29 mouse cellular contexts compared by ENCODE assay signal in the genomic region with DNA sequence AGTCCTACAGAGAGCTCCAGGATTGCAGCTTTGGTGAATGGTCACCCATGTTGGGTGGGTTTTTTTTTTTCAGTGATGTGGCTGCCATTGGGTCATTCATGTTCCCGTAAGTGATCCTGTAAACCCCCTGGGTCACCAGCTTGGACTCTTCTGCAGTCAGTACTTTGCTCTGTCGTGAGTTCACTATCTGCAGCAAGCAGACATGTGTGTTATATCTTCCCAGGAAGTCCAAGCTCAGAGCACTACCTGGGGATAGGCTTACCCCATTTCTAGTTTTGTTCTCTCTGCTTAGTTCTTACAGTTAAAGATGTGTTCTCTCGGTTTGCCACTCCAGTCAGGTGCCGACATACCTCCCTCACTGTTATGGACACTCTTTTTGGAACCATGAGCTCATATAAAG.
DNase-seq lines count a peak whose midpoint lies in the region; ATAC-seq and TF ChIP-seq lines count a peak whose summit lies in the region.
"Had no signal": no experiment of that assay in that cellular context is flagged by ENCODE, and none has a peak within 500 bp of the region (broad histone marks: within the 10 kb centered on the region; RNA-seq: fewer than 3 reads in every experiment).

No protein-coding gene starts in this region.

- no peak overlapping the region for H3K9ac ChIP-seq in forebrain, embryonic 11.5 days (ENCODE audit: low read length)
- H3K9ac ChIP-seq in forebrain, embryonic 15.5 days (replicated peaks) = no peak overlapping the region
- H3K9ac ChIP-seq in heart, embryonic 13.5 days = no peak overlapping the region
- H3K9ac ChIP-seq in heart, postnatal 0 days (replicated peaks; ENCODE audit: low read depth, low read length) = no peak overlapping the region
- H3K9ac ChIP-seq: embryonic facial prominence, embryonic 13.5 days; embryonic facial prominence, embryonic 15.5 days; forebrain, embryonic 13.5 days had no signal

- no peaks in the 10 kb centered on the region for H3K4me1 ChIP-seq in forebrain, embryonic 11.5 days (replicated peaks; ENCODE audit: control insufficient read depth, insufficient read depth, low read length)
- H3K4me1 ChIP-seq in forebrain, embryonic 15.5 days = peaks cover 7% of the 10 kb centered on the region
- H3K4me1 ChIP-seq in heart, embryonic 13.5 days = peaks cover 49% of the 10 kb centered on the region
- peaks cover 29% of the 10 kb centered on the region for H3K4me1 ChIP-seq in heart, postnatal 0 days (ENCODE audit: control insufficient read depth, insufficient read depth)

- peak; percentile 25 for DNase-seq in forebrain, embryonic 11.5 days (ENCODE audit: low spot score)
- no peak for DNase-seq in heart, postnatal 14 days
- no peak for DNase-seq in heart, postnatal 0 days (ENCODE audit: low spot score)
- DNase-seq in heart, postnatal 10 days = no peak
- no peak for DNase-seq in lung, adult 18-20 months
- DNase-seq: adrenal gland, adult 8-10 months; adrenal gland, postnatal 14 days; adrenal gland, postnatal 36 days; B cell, adult 2 months; cerebellum, adult 11-12 months; cerebellum, adult 2 months; cerebellum, adult 9-10 months; cerebellum, postnatal 10 days; cerebellum, postnatal 25 days; embryo, embryonic 11 days had no signal

- no peak for ATAC-seq in forebrain, embryonic 11.5 days (replicated peaks; ENCODE audit: low FRiP score)
- no peak for ATAC-seq in forebrain, embryonic 15.5 days (replicated peaks)
- ATAC-seq in heart, embryonic 13.5 days (ENCODE audit: extremely low read depth, insufficient number of reproducible peaks, low FRiP score, low TSS enrichment) = no peak
- no peak for ATAC-seq in heart, postnatal 0 days (ENCODE audit: insufficient read depth, low read depth)
- ATAC-seq in megakaryocyte-erythroid progenitor cell, adult 5-6 weeks (replicated peaks; ENCODE audit: low FRiP score, low TSS enrichment, poor library complexity, severe bottlenecking) = peak; percentile 66; the same call in 1 of the 2 replicates
- ATAC-seq: activated CD4-positive, CD25-positive, alpha-beta regulatory T cell, adult 4 months; CD4-positive, CD25-positive, alpha-beta regulatory T cell, adult 4 months; forebrain, embryonic 13.5 days; forebrain, embryonic 16.5 days; Patski had no signal

- H3K27me3 ChIP-seq in forebrain, embryonic 11.5 days (ENCODE audit: control insufficient read depth, insufficient read depth, low read length) = no peaks in the 10 kb centered on the region
- H3K27me3 ChIP-seq in forebrain, embryonic 15.5 days = no peaks in the 10 kb centered on the region
- no peaks in the 10 kb centered on the region for H3K27me3 ChIP-seq in heart, embryonic 13.5 days (replicated peaks)
- no peaks in the 10 kb centered on the region for H3K27me3 ChIP-seq in heart, postnatal 0 days (ENCODE audit: control insufficient read depth, insufficient read depth, low read length)
- H3K27me3 ChIP-seq: CH12.LX; embryonic facial prominence, embryonic 13.5 days; embryonic facial prominence, embryonic 15.5 days; forebrain, embryonic 13.5 days; Patski had no signal

- intact Hi-C loops in heart, postnatal 14 days (cut with DNase I) = loop anchor here (5.0 kb wide), 1 partner anchor 143 kb away; the partner anchor contains the start of gene Hs6st1
- intact Hi-C loops in heart, postnatal 10 days (cut with DNase I) = no loop called here

- TF ChIP-seq CTCF in heart, postnatal 0 days (IDR thresholded peaks at IDR 0.05; ENCODE audit: low read depth) = no peak

- TF ChIP-seq EP300 in heart, postnatal 0 days (IDR thresholded peaks at IDR 0.05; ENCODE audit: low read depth) = no peak

- H3K4me2 ChIP-seq in forebrain, embryonic 11.5 days (ENCODE audit: low read depth, low read length, severe bottlenecking) = no peak overlapping the region
- H3K4me2 ChIP-seq in forebrain, embryonic 15.5 days (replicated peaks) = no peak overlapping the region
- no peak overlapping the region for H3K4me2 ChIP-seq in heart, embryonic 13.5 days
- H3K4me2 ChIP-seq in heart, postnatal 0 days (ENCODE audit: low read depth, low read length) = no peak overlapping the region
- H3K4me2 ChIP-seq: embryonic facial prominence, embryonic 13.5 days; embryonic facial prominence, embryonic 15.5 days; forebrain, embryonic 13.5 days had no signal

- no peak overlapping the region for H3K4me3 ChIP-seq in forebrain, embryonic 11.5 days (ENCODE audit: low read depth, low read length)
- no peak overlapping the region for H3K4me3 ChIP-seq in forebrain, embryonic 15.5 days
- no peak overlapping the region for H3K4me3 ChIP-seq in heart, embryonic 13.5 days
- no peak overlapping the region for H3K4me3 ChIP-seq in heart, postnatal 0 days (ENCODE audit: low read depth, low read length)
- H3K4me3 ChIP-seq: embryonic facial prominence, embryonic 13.5 days; embryonic facial prominence, embryonic 15.5 days; erythroblast, embryonic 14.5 days; forebrain, embryonic 10.5 days; forebrain, embryonic 13.5 days had no signal

- no peaks in the 10 kb centered on the region for H3K36me3 ChIP-seq in forebrain, embryonic 11.5 days (ENCODE audit: control insufficient read depth, insufficient read depth, low read length)
- no peaks in the 10 kb centered on the region for H3K36me3 ChIP-seq in forebrain, embryonic 15.5 days
- no peaks in the 10 kb centered on the region for H3K36me3 ChIP-seq in heart, embryonic 13.5 days
- H3K36me3 ChIP-seq in heart, postnatal 0 days (replicated peaks; ENCODE audit: control insufficient read depth, insufficient read depth, low read length) = no peaks in the 10 kb centered on the region
- H3K36me3 ChIP-seq: embryonic facial prominence, embryonic 13.5 days; embryonic facial prominence, embryonic 15.5 days; forebrain, embryonic 10.5 days; G1E had no signal

- WGBS in forebrain, embryonic 11.5 days = 94% methylated on average over 4 of the region's 4 CpGs
- WGBS in forebrain, embryonic 15.5 days = 92% methylated on average over 4 of the region's 4 CpGs
- 71% methylated on average over 4 of the region's 4 CpGs for WGBS in heart, embryonic 13.5 days
- 67% methylated on average over 4 of the region's 4 CpGs for WGBS in heart, postnatal 0 days

- H3K27ac ChIP-seq in forebrain, embryonic 11.5 days (ENCODE audit: low read depth, low read length) = no peak overlapping the region
- H3K27ac ChIP-seq in forebrain, embryonic 15.5 days (replicated peaks) = no peak overlapping the region
- H3K27ac ChIP-seq in heart, embryonic 13.5 days (replicated peaks) = peak overlapping the region; percentile 93; the same call in 1 of the 2 replicates
- peak overlapping the region; percentile 95; the same call in 1 of the 2 replicates for H3K27ac ChIP-seq in heart, postnatal 0 days (ENCODE audit: low read depth)
- H3K27ac ChIP-seq: embryonic facial prominence, embryonic 13.5 days; embryonic facial prominence, embryonic 15.5 days; forebrain, embryonic 10.5 days; forebrain, embryonic 13.5 days had no signal

- no peaks in the 10 kb centered on the region for H3K9me3 ChIP-seq in forebrain, embryonic 11.5 days (ENCODE audit: control insufficient read depth, low read length)
- no peaks in the 10 kb centered on the region for H3K9me3 ChIP-seq in forebrain, embryonic 15.5 days
- H3K9me3 ChIP-seq in heart, embryonic 13.5 days = no peaks in the 10 kb centered on the region
- no peaks in the 10 kb centered on the region for H3K9me3 ChIP-seq in heart, postnatal 0 days (replicated peaks; ENCODE audit: control insufficient read depth, low read length)
- H3K9me3 ChIP-seq: embryonic facial prominence, embryonic 13.5 days; embryonic facial prominence, embryonic 15.5 days; forebrain, embryonic 10.5 days; forebrain, embryonic 13.5 days; G1E had no signal

Comparison
In these comparisons a context has a peak if more than half of its experiments do, and no peak if none do; other contexts are left out.
1. H3K27ac ChIP-seq: peak in heart, embryonic 13.5 days (single experiment) and heart, postnatal 0 days (single experiment); none in forebrain, embryonic 11.5 days (single experiment) and forebrain, embryonic 15.5 days (single experiment).